Mouse (Mus musculus): Measurements from ENCODE around the gene Txndc17.

Txndc17 gene

GRCm38 (mm10) chr11:72224865-72225264 is 17.5 kb downstream of the Txndc17 start:
- peak; percentile 77 for DNase-seq

DNA sequence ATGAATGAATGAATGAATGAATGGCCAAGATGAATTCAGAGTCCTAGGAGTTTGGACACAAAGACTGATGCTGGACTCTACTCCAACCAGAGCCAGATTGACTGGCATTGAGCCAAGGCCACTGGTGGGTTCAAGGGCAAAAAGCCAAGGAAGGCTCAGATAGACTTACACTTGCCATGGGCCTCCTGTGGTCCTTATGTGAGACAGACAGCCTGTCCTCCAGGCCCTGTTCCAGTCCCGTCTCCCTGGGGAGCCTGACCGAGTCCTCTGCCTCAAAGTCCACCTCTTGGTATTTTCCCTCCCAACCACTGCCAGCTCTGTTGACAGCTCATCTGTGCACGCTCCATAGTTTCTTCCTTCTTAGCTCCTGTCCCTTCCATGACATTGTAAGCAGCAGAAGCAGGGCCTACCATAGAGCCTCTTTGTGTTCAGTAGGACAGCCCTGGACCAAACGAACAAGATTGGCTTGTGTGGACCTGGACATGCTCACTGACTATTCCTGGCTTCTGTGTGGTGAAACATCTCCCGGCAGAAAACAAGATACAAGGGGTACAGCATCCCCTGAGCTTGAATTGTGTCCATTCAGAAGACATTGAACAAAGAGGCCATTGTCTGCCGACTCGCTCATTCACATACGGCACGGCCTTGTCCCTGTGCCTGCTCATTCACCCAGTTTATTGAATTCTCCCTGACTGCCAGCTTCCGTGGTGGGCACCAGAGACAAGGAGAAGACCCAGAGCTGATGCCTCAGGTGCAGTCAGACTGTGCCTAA is 18.9 kb downstream of the Txndc17 start:
- DNase-seq: peak; percentile 20

DNA sequence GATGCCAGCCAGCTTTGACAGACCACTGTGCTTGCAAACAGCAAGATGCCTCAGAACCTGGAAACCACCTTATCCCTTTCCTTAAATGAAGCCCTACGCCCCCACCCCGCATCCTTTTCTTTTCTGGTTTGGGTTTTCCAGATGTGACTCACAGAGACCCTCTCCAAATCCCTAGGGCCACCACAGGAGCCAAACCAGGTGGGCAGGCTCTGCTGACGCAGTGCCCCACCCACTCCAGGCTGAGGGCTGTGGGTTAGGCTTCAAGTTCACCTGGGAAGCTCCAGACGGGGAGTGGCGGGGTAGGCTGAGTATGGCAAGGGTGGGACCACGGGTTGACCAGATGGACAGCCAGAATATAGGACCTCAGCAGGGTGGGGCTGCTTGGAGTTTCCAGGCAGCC is 19.6 kb downstream of the Txndc17 start:
- DNase-seq: no peak

- DNase-seq: no peak
Measured at GRCm38 (mm10) chr11:72228513-72228912, 21.2 kb downstream of the Txndc17 start.

GRCm38 (mm10) chr11:72232068-72232467 is 24.7 kb downstream of the Txndc17 start:
- DNase-seq: no peak

GRCm38 (mm10) chr11:72232991-72233390 is 25.6 kb downstream of the Txndc17 start:
- DNase-seq: no peak

GRCm38 (mm10) chr11:72234013-72234412 is 26.7 kb downstream of the Txndc17 start:
- DNase-seq: no peak

- no peak for DNase-seq
Measured at GRCm38 (mm10) chr11:72240062-72240860, 32.9 kb downstream of the Txndc17 start.

GRCm38 (mm10) chr11:72245196-72245753 is 37.9 kb downstream of the Txndc17 start:
- no peak for DNase-seq

DNA sequence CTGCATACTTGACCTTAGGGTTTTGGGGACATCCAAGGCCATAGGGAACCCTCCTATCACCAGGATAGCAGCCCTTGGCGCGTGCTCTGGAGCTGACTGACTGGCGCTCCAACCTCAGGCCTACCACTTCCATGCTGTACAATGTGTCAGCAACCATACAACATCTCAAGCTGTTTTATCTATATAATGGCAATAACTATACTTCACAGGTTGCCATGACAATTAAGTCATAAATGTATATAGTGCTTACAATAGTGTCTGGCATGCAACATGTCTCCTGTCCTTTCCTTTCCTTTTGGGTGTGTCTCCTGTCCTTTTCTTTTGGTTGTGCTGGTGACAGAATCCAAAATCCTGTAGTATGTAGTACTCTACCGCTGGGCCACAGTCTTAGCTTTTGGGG is 48.3 kb downstream of the Txndc17 start:
- no peak for DNase-seq

GRCm38 (mm10) chr11:72256441-72256840 is 49.1 kb downstream of the Txndc17 start:
- no peak for DNase-seq
